Mouse (Mus musculus) erythroblast, embryonic 14.5 days (primary cell): ENCODE results near the gene Klhl32.

Source experiments
- GATA1 ChIP-seq: IDR thresholded peaks from 2 replicates; pipeline ENCODE4 v1.6.1; 2012; ENCODE audit warnings: low read length, inconsistent platforms, mixed read lengths
- TAL1 ChIP-seq: IDR thresholded peaks from 3 replicates; pipeline ENCODE4 v1.6.1; 2012; ENCODE audit warnings: low read length, inconsistent platforms, mixed read lengths

GRCm38 (mm10) chr4:24698528-24699117 is 152.3 kb downstream of the Klhl32 start:
- TF ChIP-seq GATA1 (no peak), TAL1 (no peak)
